Mouse (Mus musculus) olfactory bulb, adult 2 months (tissue): Measurements from ENCODE around the gene Tbc1d10c. TPM values are rescaled to one million over a fixed set of nuclear protein-coding genes. Genes with fewer than 3 reads are reported as not detected.

Experiments used
- H3K27ac ChIP-seq: fragments of 200-500 bp; 2 replicates; pipeline ENCODE4 v1.5.1; 2012; ENCODE audit warnings: low read depth, low read length; ENCODE audit not compliant: insufficient read depth
- H3K4me1 ChIP-seq: fragments of 200-500 bp; 2 replicates; pipeline ENCODE4 v1.6.1; 2012; ENCODE audit warnings: low read length; ENCODE audit not compliant: control insufficient read depth, insufficient read depth
- H3K4me3 ChIP-seq: fragments of 200-500 bp; 2 replicates; pipeline ENCODE4 v1.5.1; 2012; ENCODE audit warnings: mild to moderate bottlenecking, low read depth, low read length, moderate library complexity; ENCODE audit not compliant: insufficient read depth
- CTCF ChIP-seq: fragments of 200-500 bp; IDR thresholded peaks from 2 replicates; pipeline ENCODE4 v1.5.1; 2012; ENCODE audit warnings: low read depth, mild to moderate bottlenecking, low read length, moderate library complexity; ENCODE audit not compliant: insufficient read depth
- POLR2A ChIP-seq: fragments of 200-500 bp; IDR thresholded peaks from 2 replicates; pipeline ENCODE4 v1.6.1; 2012; ENCODE audit warnings: mild to moderate bottlenecking, low read depth, low read length, moderate library complexity; ENCODE audit not compliant: insufficient read depth
- WGBS: fragments of 180-500 bp; shearing (Covaris S2); methylation state at CpG from one replicate; pipeline ENCODE4 v1.1.7; 2018; 5-methylcytosine and 5-hydroxymethylcytosine counted together
- polyA plus RNA-seq: library from polyadenylated mRNA; stranded (reverse); fragments of >200 nt; gene quantifications from 2 replicates; pipeline ENCODE4 v1.2.4, GENCODE M21; 2012; ENCODE audit warnings: low replicate concordance; ENCODE audit not compliant: missing spikeins, insufficient read depth, insufficient read length

Tbc1d10c gene
- polyA plus RNA-seq, 1 experiment, result 247 TPM

DNA sequence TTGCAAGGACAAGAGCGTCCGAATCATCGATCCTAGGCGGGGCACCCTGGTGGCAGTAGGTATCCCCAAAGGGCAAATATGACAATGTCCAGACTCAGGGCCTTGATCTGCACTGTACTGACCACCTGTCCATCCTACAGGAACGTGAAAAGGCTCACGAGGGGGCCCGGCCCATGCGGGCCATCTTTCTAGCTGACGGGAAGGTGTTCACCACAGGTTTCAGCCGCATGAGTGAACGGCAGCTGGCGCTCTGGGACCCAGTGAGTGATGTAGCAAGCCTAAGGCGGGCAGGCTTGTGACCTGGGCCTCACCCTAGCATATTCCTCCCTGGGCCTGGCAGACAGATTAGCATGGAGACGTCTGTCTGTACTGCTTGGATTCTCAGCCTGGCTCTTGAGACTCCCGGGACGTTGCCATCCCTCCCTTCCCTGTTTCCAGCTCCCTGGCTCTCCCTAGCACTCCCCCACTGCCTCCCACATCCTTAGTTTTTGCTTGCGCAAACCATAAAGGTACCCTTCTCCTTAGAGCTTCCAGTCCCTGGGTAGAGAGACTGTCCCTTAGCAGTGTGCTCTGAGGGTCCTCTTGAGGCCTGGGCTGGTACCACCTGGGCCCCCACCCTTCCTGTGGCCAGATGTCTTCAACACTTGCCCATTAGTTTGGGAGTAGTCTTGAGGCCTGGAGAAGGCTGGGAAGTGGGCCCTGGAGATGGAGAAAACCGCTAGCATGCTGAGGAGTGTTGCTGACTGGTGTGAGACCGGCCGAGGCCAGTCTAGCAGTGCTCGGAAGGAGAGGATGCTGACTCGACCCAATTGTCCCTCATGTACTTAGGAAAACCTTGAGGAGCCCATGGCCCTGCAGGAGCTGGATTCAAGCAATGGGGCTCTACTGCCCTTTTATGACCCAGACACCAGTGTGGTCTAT, 40.3 kb downstream of the Tbc1d10c start:
- H3K27ac ChIP-seq, result no peak overlapping the region
- H3K4me1 ChIP-seq, result peaks cover 34% of the 10 kb centered on the region
- 86% methylated on average over 22 of the region's 22 CpGs for WGBS
- no peak overlapping the region for H3K4me3 ChIP-seq
- TF ChIP-seq POLR2A (no peak), CTCF (no peak)

GRCm38 (mm10) chr19:4149764-4150461, 41.2 kb downstream of the Tbc1d10c start:
- no peak for TF ChIP-seq POLR2A
- TF ChIP-seq CTCF, result no peak

DNA sequence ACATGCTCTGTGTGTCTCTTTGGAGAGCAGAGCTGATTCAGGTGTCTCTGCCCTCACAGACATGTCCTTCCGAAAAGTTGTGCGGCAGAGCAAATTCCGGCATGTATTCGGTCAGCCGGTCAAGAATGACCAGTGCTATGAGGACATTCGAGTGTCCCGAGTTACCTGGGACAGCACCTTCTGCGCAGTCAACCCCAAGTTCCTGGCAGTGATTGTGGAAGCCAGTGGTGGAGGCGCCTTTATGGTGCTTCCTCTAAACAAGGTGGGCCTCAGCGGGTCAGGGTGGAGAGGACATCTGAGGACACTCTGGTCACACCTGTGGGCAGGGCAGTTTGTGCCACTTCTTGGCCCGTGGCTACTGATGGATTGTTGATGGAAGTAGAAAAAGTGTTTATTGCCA, 41.8 kb downstream of the Tbc1d10c start:
- Histone ChIP-seq H3K27ac (no peak overlapping the region), H3K4me1 (peaks cover 32% of the 10 kb centered on the region), H3K4me3 (peak overlapping the region; percentile 66)
- WGBS, result 86% methylated on average over 11 of the region's 11 CpGs
- no peak for TF ChIP-seq CTCF
- no peak for TF ChIP-seq POLR2A

More at GRCm38 (mm10) chr19:4149764-4150461, 41.2 kb downstream of the Tbc1d10c start:
- Histone ChIP-seq H3K4me3 (no peak overlapping the region), H3K27ac (no peak overlapping the region), H3K4me1 (peaks cover 33% of the 10 kb centered on the region)
- WGBS, result 93% methylated on average over 17 of the region's 17 CpGs

- no peak for TF ChIP-seq POLR2A
- no peak for TF ChIP-seq CTCF
- Histone ChIP-seq H3K27ac (no peak overlapping the region; the same call in 1 of the 2 replicates), H3K4me1 (peaks cover 32% of the 10 kb centered on the region), H3K4me3 (peak overlapping the region; percentile 66)
- WGBS, result under 1% methylated on average over 8 of the region's 8 CpGs
Observed at GRCm38 (mm10) chr19:4148819-4149218, 42.3 kb downstream of the Tbc1d10c start.

GRCm38 (mm10) chr19:4148491-4148806, 42.6 kb downstream of the Tbc1d10c start, which contains the start of gene Coro1b:
TSS of gene Coro1b (plus strand) at chr19:4148619.
- H3K4me1 ChIP-seq, result peaks cover 32% of the 10 kb centered on the region
- no peak for TF ChIP-seq CTCF
- TF ChIP-seq POLR2A, result peak; percentile 80
- WGBS, result under 1% methylated on average over 32 of the region's 33 CpGs
- H3K27ac ChIP-seq, result peak within 1 kb of the TSS; percentile 54
- peak within 1 kb of the TSS; percentile 66 for H3K4me3 ChIP-seq

GRCm38 (mm10) chr19:4147782-4148490, 43.1 kb downstream of the Tbc1d10c start:
- Histone ChIP-seq H3K4me1 (peaks cover 32% of the 10 kb centered on the region), H3K27ac (peak overlapping the region; percentile 54), H3K4me3 (peak overlapping the region; percentile 66)
- WGBS, result 39% methylated on average over 9 of the region's 9 CpGs
- no peak for TF ChIP-seq POLR2A
- TF ChIP-seq CTCF, result no peak

DNA sequence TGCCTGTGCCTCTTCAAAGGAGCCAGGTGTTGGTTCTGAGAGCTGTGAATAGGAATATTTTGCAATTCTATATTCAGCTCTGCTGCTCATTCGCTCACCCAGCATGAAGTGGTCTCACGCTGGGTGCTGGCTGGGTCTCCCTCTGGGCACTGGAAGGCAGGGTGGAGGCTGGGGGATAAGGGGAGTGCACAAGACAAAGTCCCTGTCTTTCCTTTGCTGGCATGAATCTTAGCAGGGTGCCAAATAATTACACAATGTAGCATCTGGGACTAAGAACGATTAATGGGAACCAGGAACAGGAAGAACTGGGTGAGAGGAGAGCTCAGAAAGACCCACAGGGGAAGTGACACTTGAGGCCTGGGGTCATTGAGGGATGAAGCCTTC, 44.1 kb downstream of the Tbc1d10c start:
- H3K27ac ChIP-seq, result no peak overlapping the region
- 32% methylated on average over 3 of the region's 3 CpGs for WGBS
- H3K4me1 ChIP-seq, result peaks cover 32% of the 10 kb centered on the region
- no peak overlapping the region for H3K4me3 ChIP-seq
- TF ChIP-seq POLR2A (no peak), CTCF (no peak)

DNA sequence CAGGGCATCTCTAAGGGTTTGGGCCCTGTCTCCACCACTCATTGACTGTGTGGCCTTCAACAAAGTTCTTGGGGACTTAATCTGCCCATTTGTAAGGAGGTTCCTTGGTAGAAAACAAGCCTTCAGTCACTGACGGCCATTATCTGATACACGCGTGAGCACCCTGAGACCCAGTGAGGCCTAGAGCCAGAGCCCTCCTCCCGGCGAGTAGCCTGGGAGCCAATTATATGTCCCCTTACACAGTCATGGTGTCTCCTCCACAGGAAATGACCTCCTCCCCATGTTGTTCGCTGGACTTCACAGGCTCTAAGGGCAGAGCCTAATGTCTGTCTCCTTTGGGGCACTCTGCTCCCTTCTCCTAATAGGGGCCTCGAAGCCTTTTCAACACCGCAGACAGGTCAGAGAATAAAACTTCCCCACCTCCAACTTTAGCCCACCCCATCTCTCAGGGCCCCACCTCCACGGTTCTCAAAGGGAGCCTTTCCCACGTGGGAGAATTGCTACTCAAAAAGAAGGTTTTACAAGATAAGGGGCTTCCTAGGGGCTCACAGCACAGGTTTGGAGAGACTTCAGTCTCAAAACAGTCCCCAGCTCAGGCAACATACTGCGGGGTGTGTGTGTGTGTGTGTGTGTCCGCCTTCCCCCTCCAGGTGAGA, 44.6 kb downstream of the Tbc1d10c start:
- TF ChIP-seq CTCF (no peak), POLR2A (no peak)
- H3K27ac ChIP-seq, result no peak overlapping the region
- 58% methylated on average over 12 of the region's 12 CpGs for WGBS

More for the DNA sequence above, 44.6 kb downstream of the Tbc1d10c start:
- Histone ChIP-seq H3K4me3 (no peak overlapping the region), H3K4me1 (peaks cover 32% of the 10 kb centered on the region)
